ENCODE assay signal across 9 mouse cellular contexts in the genomic region with DNA sequence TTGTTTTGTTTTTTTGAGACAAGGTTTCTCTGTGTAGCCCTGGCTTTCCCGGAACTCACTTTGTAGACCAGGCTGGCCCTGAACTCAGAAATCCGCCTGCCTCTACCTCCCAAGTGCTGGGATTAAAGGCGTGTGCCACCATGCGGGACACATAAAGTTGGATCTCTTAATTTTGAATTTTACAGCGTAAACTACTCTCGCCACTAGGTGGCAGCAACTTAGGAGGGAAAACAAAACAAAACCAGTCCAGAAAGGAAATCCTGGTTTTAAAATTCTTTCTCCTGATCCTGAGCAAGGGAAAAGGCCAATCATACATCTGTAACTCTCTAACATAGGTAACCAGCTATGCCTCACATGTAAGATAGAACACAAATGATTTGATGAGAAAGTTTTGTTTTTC. TPM values are rescaled to one million over a fixed set of nuclear protein-coding genes. Genes with fewer than 3 reads are reported as not detected.
DNase-seq lines count a peak whose midpoint lies in the region; ATAC-seq and TF ChIP-seq lines count a peak whose summit lies in the region.
"Had no signal": no experiment of that assay in that cellular context is flagged by ENCODE, and none has a peak within 500 bp of the region (broad histone marks: within the 10 kb centered on the region; RNA-seq: fewer than 3 reads in every experiment).

No protein-coding gene starts in this region.

- TF ChIP-seq CTCF in MEL (IDR thresholded peaks at IDR 0.05 in 2 of 3, conservative IDR thresholded peaks at IDR 0.05 in 1 of 3; ENCODE audit: control insufficient read depth in 1 of 3, insufficient read depth in 1 of 3, low read depth in 2 of 3, low read length in 3 of 3, poor library complexity in 1 of 3, severe bottlenecking in 1 of 3): peak; percentile 16 to 72 (median 57); a peak in 5 of 6 replicates

- no peak overlapping the region for H3K4me2 ChIP-seq in neural tube, embryonic 12.5 days (replicated peaks)
- H3K4me2 ChIP-seq: midbrain, embryonic 12.5 days had no signal

- 0 out of 2 replicates have a peak, but pooled peaks have one; percentile 33 for ATAC-seq in neural tube, embryonic 12.5 days (ENCODE audit: low FRiP score, low read depth)

- H3K9ac ChIP-seq in MEL (ENCODE audit: control insufficient read depth, low read depth, low read length, poor library complexity, severe bottlenecking): peak overlapping the region; percentile 53
- H3K9ac ChIP-seq in neural tube, embryonic 12.5 days: no peak overlapping the region
- H3K9ac ChIP-seq: midbrain, embryonic 12.5 days had no signal

- no peaks in the 10 kb centered on the region for H3K9me3 ChIP-seq in MEL (replicated peaks; ENCODE audit: insufficient read depth, low read length)
- H3K9me3 ChIP-seq in neural tube, embryonic 12.5 days: no peaks in the 10 kb centered on the region
- H3K9me3 ChIP-seq: midbrain, embryonic 12.5 days had no signal

- peaks cover 0 to 3% of the 10 kb centered on the region in 2 experiments; a peak in 2 of 4 replicates for H3K36me3 ChIP-seq in MEL (ENCODE audit: control insufficient read depth in 1 of 2, insufficient read depth in 2 of 2, low read length in 2 of 2)
- H3K36me3 ChIP-seq in neural tube, embryonic 12.5 days: no peaks in the 10 kb centered on the region
- H3K36me3 ChIP-seq: midbrain, embryonic 12.5 days had no signal

- H3K4me3 ChIP-seq in MEL (ENCODE audit: control insufficient read depth in 1 of 2, insufficient read depth in 1 of 2, low read depth in 2 of 2, low read length in 2 of 2): peak overlapping the region; percentile 10 to 52; a peak in 3 of 4 replicates
- no peak overlapping the region for H3K4me3 ChIP-seq in neural tube, embryonic 12.5 days
- H3K4me3 ChIP-seq: midbrain, embryonic 12.5 days had no signal

- peaks cover 1 to 4% of the 10 kb centered on the region in 2 experiments; a peak in 3 of 4 replicates for H3K4me1 ChIP-seq in MEL (ENCODE audit: control insufficient read depth in 1 of 2, insufficient read depth in 2 of 2, low read length in 2 of 2)
- H3K4me1 ChIP-seq in neural tube, embryonic 12.5 days: no peaks in the 10 kb centered on the region

- H3K27ac ChIP-seq in MEL (ENCODE audit: control insufficient read depth, low read depth, low read length): no peak overlapping the region
- H3K27ac ChIP-seq in neural tube, embryonic 12.5 days: no peak overlapping the region
- H3K27ac ChIP-seq: midbrain, embryonic 12.5 days had no signal

- DNase-seq in kidney, adult 9 months: peak; percentile 48
- no peak for DNase-seq in kidney, adult 11 months
- DNase-seq in CD4-positive helper T cell, adult 2 months (ENCODE audit: low read depth, low spot score): peak; percentile 49
- peak; percentile 83 for DNase-seq in MEL (ENCODE audit: low read depth, low spot score)
- peak; percentile 76 for DNase-seq in embryo, embryonic 10 days (ENCODE audit: low spot score)
- peak; percentile 34 to 67 for DNase-seq in kidney, postnatal 36 days

- peak; percentile 48 for TF ChIP-seq RAD21 in MEL (IDR thresholded peaks at IDR 0.05; ENCODE audit: low read depth, low read length)

- WGBS in neural tube, embryonic 12.5 days: 26% methylated on average over 6 of the region's 6 CpGs

- no peak for TF ChIP-seq EP300 in MEL (IDR thresholded peaks at IDR 0.05; ENCODE audit: low read depth in 1 of 2, low read length in 2 of 2)

- no peak for TF ChIP-seq POLR2A in MEL (IDR thresholded peaks at IDR 0.05; ENCODE audit: control insufficient read depth in 1 of 2, insufficient read depth in 1 of 2, low read depth in 1 of 2, low read length in 2 of 2, poor library complexity in 1 of 2)

- no peaks in the 10 kb centered on the region for H3K79me2 ChIP-seq in MEL (ENCODE audit: control insufficient read depth, insufficient read depth, low read length, poor library complexity)

- no peaks in the 10 kb centered on the region for H3K27me3 ChIP-seq in MEL (ENCODE audit: control insufficient read depth in 1 of 2, insufficient read depth in 2 of 2, low read length in 2 of 2)
- no peaks in the 10 kb centered on the region for H3K27me3 ChIP-seq in neural tube, embryonic 12.5 days (replicated peaks)
- H3K27me3 ChIP-seq: midbrain, embryonic 12.5 days had no signal

TF ChIP-seq in MEL, 35 proteins besides CTCF, POLR2A, EP300 and RAD21:
- no peak for TF ChIP-seq MAZ (IDR thresholded peaks at IDR 0.05; ENCODE audit: low read depth, low read length)
- no peak for TF ChIP-seq KAT2A (conservative IDR thresholded peaks at IDR 0.05; ENCODE audit: low read depth, low read length)
- peak; percentile 58; the same call in 1 of the 2 replicates for TF ChIP-seq MYC (IDR thresholded peaks at IDR 0.05; ENCODE audit: low read depth, low read length)
- TF ChIP-seq MXI1 (IDR thresholded peaks at IDR 0.05; ENCODE audit: low read depth, low read length): no peak
- no peak for TF ChIP-seq MEF2A (IDR thresholded peaks at IDR 0.05; ENCODE audit: extremely low read depth, insufficient replicate concordance, low read depth, low read length, poor library complexity, severe bottlenecking)
- no peak for TF ChIP-seq BHLHE40 (IDR thresholded peaks at IDR 0.05; ENCODE audit: borderline replicate concordance, low read depth, low read length)
- peak; percentile 65 for TF ChIP-seq SMC3 (IDR thresholded peaks at IDR 0.05; ENCODE audit: low read depth, low read length)
- TF ChIP-seq TCF12 (IDR thresholded peaks at IDR 0.05; ENCODE audit: low read depth, low read length): no peak
- TF ChIP-seq ZNF384 (IDR thresholded peaks at IDR 0.05; ENCODE audit: low read depth, low read length): peak; percentile 32; the same call in 1 of the 2 replicates
- no peak for TF ChIP-seq MAFK (IDR thresholded peaks at IDR 0.05; ENCODE audit: borderline replicate concordance, low read depth, low read length)
- no peak for TF ChIP-seq JUND (IDR thresholded peaks at IDR 0.05; ENCODE audit: low read depth, low read length)
- peak; percentile 37; the same call in 1 of the 2 replicates for TF ChIP-seq SIN3A (IDR thresholded peaks at IDR 0.05; ENCODE audit: low read length)
- no peak for TF ChIP-seq MAX (IDR thresholded peaks at IDR 0.05; ENCODE audit: low read length)
- TF ChIP-seq ZC3H11A (IDR thresholded peaks at IDR 0.05; ENCODE audit: low read depth, low read length): peak; percentile 29
- no peak for TF ChIP-seq USF1 (IDR thresholded peaks at IDR 0.05; ENCODE audit: low read depth, low read length)
- no peak for TF ChIP-seq ZKSCAN1 (IDR thresholded peaks at IDR 0.05; ENCODE audit: low read depth, low read length)
- TF ChIP-seq HCFC1 (IDR thresholded peaks at IDR 0.05; ENCODE audit: low read depth, low read length): peak; percentile 48; the same call in 1 of the 2 replicates
- no peak for TF ChIP-seq NELFE (IDR thresholded peaks at IDR 0.05; ENCODE audit: low read depth, low read length)

RNA-seq across cellular contexts. Expression of a gene that starts 12.2 kb away (rescaled TPM):
- 46.6 and 47.7 TPM in 2 replicates for total RNA-seq in MEL (2012; rRNA removed)
- 10 to 100 TPM in 1 of 2 experiments, not detected in 1; 61.6 TPM for polyA plus RNA-seq in MEL (2012; ENCODE audit: insufficient read depth in 1 of 2, insufficient read length in 2 of 2, low read depth in 1 of 2, low replicate concordance in 2 of 2, missing spikeins in 1 of 2)
- polyA plus RNA-seq in neural tube, embryonic 12.5 days (2016; fragmentation: Nextera tagmentation; extraction: Ambion mirVana): 88.7 and 96.0 TPM in 2 replicates

RNA-seq across cellular contexts. Expression of a gene that starts 28.9 kb away (rescaled TPM):
- not detected in 2 replicates for total RNA-seq in MEL (2012; rRNA removed)
- not detected for polyA plus RNA-seq in MEL (2012; ENCODE audit: insufficient read depth in 1 of 2, insufficient read length in 2 of 2, low read depth in 1 of 2, low replicate concordance in 2 of 2, missing spikeins in 1 of 2)
- 0.09 TPM in 1 of 2 replicates, not detected in the other for polyA plus RNA-seq in neural tube, embryonic 12.5 days (2016; fragmentation: Nextera tagmentation; extraction: Ambion mirVana)
- total RNA-seq: gastrocnemius, postnatal 36 days had no signal
